Mouse (Mus musculus): ENCODE measurements around the gene Hoxb7. TPM values are rescaled to one million over a fixed set of nuclear protein-coding genes. Genes with fewer than 3 reads are reported as not detected.

Gene Hoxb7
- polyA plus RNA-seq, 1 experiment from 2014 or later, result not detected

GRCm38 (mm10) chr11:96311520-96312417, 25.3 kb downstream of the Hoxb7 start:
- Histone ChIP-seq H3K9me3 (replicated peaks) (no peaks in the 10 kb centered on the region), H3K4me3 (no peak overlapping the region), H3K36me3 (no peaks in the 10 kb centered on the region), H3K27me3 (ENCODE audit: low read depth, poor library complexity, severe bottlenecking) (peaks cover 100% of the 10 kb centered on the region), H3K27ac (replicated peaks) (no peak overlapping the region), H3K4me1 (peaks cover 7% of the 10 kb centered on the region)
- DNase-seq (ENCODE audit: low spot score), result peak; percentile 77
- under 1% methylated on average over 31 of the region's 31 CpGs for WGBS

GRCm38 (mm10) chr11:96313134-96313533, 26.7 kb downstream of the Hoxb7 start:
- 18% methylated on average over 2 of the region's 2 CpGs for WGBS
- no peak overlapping the region for H3K27ac ChIP-seq (replicated peaks)

GRCm38 (mm10) chr11:96313806-96314428, 27.5 kb downstream of the Hoxb7 start:
- WGBS, result 2% methylated on average over 12 of the region's 12 CpGs
- Histone ChIP-seq H3K27ac (replicated peaks) (no peak overlapping the region), H3K27me3 (ENCODE audit: low read depth, poor library complexity, severe bottlenecking) (peaks cover 100% of the 10 kb centered on the region)

More at GRCm38 (mm10) chr11:96313134-96313533, 26.7 kb downstream of the Hoxb7 start:
- no peaks in the 10 kb centered on the region for H3K9me3 ChIP-seq (replicated peaks)
- H3K4me1 ChIP-seq, result peaks cover 11% of the 10 kb centered on the region
- no peak overlapping the region for H3K4me3 ChIP-seq
- H3K36me3 ChIP-seq, result no peaks in the 10 kb centered on the region
- peaks cover 100% of the 10 kb centered on the region for H3K27me3 ChIP-seq (ENCODE audit: low read depth, poor library complexity, severe bottlenecking)
- no peak for DNase-seq (ENCODE audit: low spot score)

GRCm38 (mm10) chr11:96314671-96315343, 28.4 kb downstream of the Hoxb7 start:
- no peaks in the 10 kb centered on the region for H3K9me3 ChIP-seq (replicated peaks)
- H3K27me3 ChIP-seq (ENCODE audit: low read depth, poor library complexity, severe bottlenecking), result peaks cover 100% of the 10 kb centered on the region
- peaks cover 21% of the 10 kb centered on the region for H3K4me1 ChIP-seq
- H3K4me3 ChIP-seq, result no peak overlapping the region
- H3K27ac ChIP-seq (replicated peaks), result no peak overlapping the region
- H3K36me3 ChIP-seq, result no peaks in the 10 kb centered on the region
- under 1% methylated on average over 34 of the region's 34 CpGs for WGBS
- peak; percentile 64 for DNase-seq (ENCODE audit: low spot score)

More at GRCm38 (mm10) chr11:96313806-96314428, 27.5 kb downstream of the Hoxb7 start:
- no peak overlapping the region for H3K4me3 ChIP-seq
- H3K9me3 ChIP-seq (replicated peaks), result no peaks in the 10 kb centered on the region
- DNase-seq (ENCODE audit: low spot score), result no peak
- peaks cover 17% of the 10 kb centered on the region for H3K4me1 ChIP-seq
- no peaks in the 10 kb centered on the region for H3K36me3 ChIP-seq

- WGBS, result 5% methylated on average over 5 of the region's 5 CpGs
- H3K36me3 ChIP-seq, result no peaks in the 10 kb centered on the region
- peaks cover 100% of the 10 kb centered on the region for H3K27me3 ChIP-seq (ENCODE audit: low read depth, poor library complexity, severe bottlenecking)
- peaks cover 25% of the 10 kb centered on the region for H3K4me1 ChIP-seq
- no peak overlapping the region for H3K27ac ChIP-seq (replicated peaks)
- no peaks in the 10 kb centered on the region for H3K9me3 ChIP-seq (replicated peaks)
- no peak for DNase-seq (ENCODE audit: low spot score)
- H3K4me3 ChIP-seq, result no peak overlapping the region
These were observed 28.9 kb downstream of the Hoxb7 start for GRCm38 (mm10) chr11:96315344-96315681.

- no peak for DNase-seq (ENCODE audit: low spot score)
- Histone ChIP-seq H3K9me3 (replicated peaks) (no peaks in the 10 kb centered on the region), H3K4me3 (no peak overlapping the region), H3K36me3 (no peaks in the 10 kb centered on the region), H3K27me3 (ENCODE audit: low read depth, poor library complexity, severe bottlenecking) (peaks cover 100% of the 10 kb centered on the region), H3K4me1 (peaks cover 21% of the 10 kb centered on the region), H3K27ac (replicated peaks) (no peak overlapping the region)
- 8% methylated on average over 18 of the region's 18 CpGs for WGBS
These were observed 30.5 kb downstream of the Hoxb7 start for GRCm38 (mm10) chr11:96316696-96317607.

GRCm38 (mm10) chr11:96317608-96318367, 31.4 kb downstream of the Hoxb7 start, which contains the start of gene Hoxb4:
TSS of gene Hoxb4 (plus strand) at chr11:96318267.
- Histone ChIP-seq H3K27ac (replicated peaks) (no peak within 1 kb of the TSS), H3K4me3 (peak within 1 kb of the TSS; percentile 51), H3K9me3 (replicated peaks) (no peaks in the 10 kb centered on the region), H3K4me1 (peaks cover 18% of the 10 kb centered on the region), H3K27me3 (ENCODE audit: low read depth, poor library complexity, severe bottlenecking) (peaks cover 100% of the 10 kb centered on the region), H3K36me3 (no peaks in the 10 kb centered on the region)
- DNase-seq (ENCODE audit: low spot score), result peak; percentile 62
- 2% methylated on average over 28 of the region's 28 CpGs for WGBS

- peaks cover 100% of the 10 kb centered on the region for H3K27me3 ChIP-seq (ENCODE audit: low read depth, poor library complexity, severe bottlenecking)
- H3K9me3 ChIP-seq (replicated peaks), result no peaks in the 10 kb centered on the region
- WGBS, result under 1% methylated on average over 45 of the region's 45 CpGs
- H3K4me3 ChIP-seq, result peak overlapping the region; percentile 51
- DNase-seq (ENCODE audit: low spot score), result peak; percentile 78
- no peak overlapping the region for H3K27ac ChIP-seq (replicated peaks)
- H3K36me3 ChIP-seq, result no peaks in the 10 kb centered on the region
- peaks cover 18% of the 10 kb centered on the region for H3K4me1 ChIP-seq
These were observed 32.1 kb downstream of the Hoxb7 start for GRCm38 (mm10) chr11:96318368-96319070.

GRCm38 (mm10) chr11:96319071-96319902, 32.9 kb downstream of the Hoxb7 start:
- H3K27me3 ChIP-seq (ENCODE audit: low read depth, poor library complexity, severe bottlenecking), result peaks cover 100% of the 10 kb centered on the region
- H3K27ac ChIP-seq (replicated peaks), result no peak overlapping the region
- no peaks in the 10 kb centered on the region for H3K9me3 ChIP-seq (replicated peaks)
- DNase-seq (ENCODE audit: low spot score), result no peak
- H3K36me3 ChIP-seq, result no peaks in the 10 kb centered on the region
- peaks cover 18% of the 10 kb centered on the region for H3K4me1 ChIP-seq
- H3K4me3 ChIP-seq, result peak overlapping the region; percentile 51
- WGBS, result under 1% methylated on average over 33 of the region's 34 CpGs

- under 1% methylated on average over 29 of the region's 29 CpGs for WGBS
- Histone ChIP-seq H3K9me3 (replicated peaks) (no peaks in the 10 kb centered on the region), H3K36me3 (no peaks in the 10 kb centered on the region), H3K27me3 (ENCODE audit: low read depth, poor library complexity, severe bottlenecking) (peaks cover 100% of the 10 kb centered on the region), H3K27ac (replicated peaks) (no peak overlapping the region), H3K4me3 (no peak overlapping the region), H3K4me1 (peaks cover 18% of the 10 kb centered on the region)
- no peak for DNase-seq (ENCODE audit: low spot score)
These were observed 33.5 kb downstream of the Hoxb7 start for GRCm38 (mm10) chr11:96319910-96320309.

All from midbrain, embryonic 10.5 days (tissue).